In genomic region chr19:16625610-16626395, GRCm38 (mm10) we compare ENCODE assay signal across 11 mouse cellular contexts.
A peak's percentile ranks its signal among the peaks of the same experiment; 100 is the strongest.
DNase-seq lines count a peak whose midpoint lies in the region; ATAC-seq lines count a peak whose summit lies in the region.
"Had no signal": no experiment of that assay in that cellular context is flagged by ENCODE, and none has a peak within 500 bp of the region (broad histone marks: within the 10 kb centered on the region; RNA-seq: fewer than 3 reads in every experiment).

No protein-coding gene starts in this region.

- no peak overlapping the region for H3K27ac ChIP-seq in heart, embryonic 15.5 days
- H3K27ac ChIP-seq in liver, embryonic 15.5 days (replicated peaks): no peak overlapping the region
- H3K27ac ChIP-seq: limb, embryonic 15.5 days had no signal

- ATAC-seq in heart, embryonic 15.5 days (replicated peaks; ENCODE audit: insufficient number of reproducible peaks, insufficient read depth, low FRiP score, low read depth): no peak; the same call in 1 of the 2 replicates
- ATAC-seq in liver, embryonic 15.5 days (ENCODE audit: insufficient read depth): peak; percentile 87

- no peaks in the 10 kb centered on the region for H3K9me3 ChIP-seq in heart, embryonic 15.5 days (replicated peaks)
- H3K9me3 ChIP-seq in liver, embryonic 15.5 days (replicated peaks): no peaks in the 10 kb centered on the region
- H3K9me3 ChIP-seq: G1E; limb, embryonic 15.5 days had no signal

- no peaks in the 10 kb centered on the region for H3K36me3 ChIP-seq in heart, embryonic 15.5 days
- no peaks in the 10 kb centered on the region for H3K36me3 ChIP-seq in liver, embryonic 15.5 days (replicated peaks)
- H3K36me3 ChIP-seq: limb, embryonic 15.5 days had no signal

- H3K27me3 ChIP-seq in heart, embryonic 15.5 days: no peaks in the 10 kb centered on the region
- no peaks in the 10 kb centered on the region for H3K27me3 ChIP-seq in liver, embryonic 15.5 days
- H3K27me3 ChIP-seq: limb, embryonic 15.5 days had no signal

- WGBS in heart, embryonic 15.5 days: 19% methylated on average over 14 of the region's 14 CpGs
- 26% methylated on average over 14 of the region's 14 CpGs for WGBS in liver, embryonic 15.5 days (ENCODE audit: insufficient replicate concordance)

- no peak for DNase-seq in heart, adult 9 months (ENCODE audit: low spot score in 2 of 2)
- DNase-seq in 416B (ENCODE audit: low read depth): peak; percentile 10
- peak; percentile 42 for DNase-seq in embryo, embryonic 10 days (ENCODE audit: low spot score)
- no peak for DNase-seq in spleen, postnatal 14 days (ENCODE audit: low spot score in 2 of 2)
- no peak for DNase-seq in adrenal gland, adult 18-20 months (ENCODE audit: low spot score in 2 of 2)
- no peak for DNase-seq in T-cell, adult 2 months (ENCODE audit: low spot score)
- DNase-seq: cerebellum, postnatal 10 days had no signal

- peak overlapping the region; percentile 23; the same call in 1 of the 2 replicates for H3K4me2 ChIP-seq in heart, embryonic 15.5 days
- peak overlapping the region; percentile 50 for H3K4me2 ChIP-seq in liver, embryonic 15.5 days
- H3K4me2 ChIP-seq: limb, embryonic 15.5 days had no signal

- no peak overlapping the region for H3K9ac ChIP-seq in heart, embryonic 15.5 days
- no peak overlapping the region for H3K9ac ChIP-seq in liver, embryonic 15.5 days
- H3K9ac ChIP-seq: limb, embryonic 15.5 days had no signal

- no peak overlapping the region for H3K4me3 ChIP-seq in heart, embryonic 15.5 days
- H3K4me3 ChIP-seq in liver, embryonic 15.5 days (replicated peaks): no peak overlapping the region
- H3K4me3 ChIP-seq: limb, embryonic 15.5 days had no signal

- peaks cover 4% of the 10 kb centered on the region for H3K4me1 ChIP-seq in heart, embryonic 15.5 days (replicated peaks)
- H3K4me1 ChIP-seq in liver, embryonic 15.5 days (replicated peaks): peaks cover 14% of the 10 kb centered on the region
- H3K4me1 ChIP-seq: limb, embryonic 15.5 days had no signal

Comparison
In these comparisons a context has a peak if more than half of its experiments do, and no peak if none do; other contexts are left out.
1. DNase-seq: peak in 416B (single experiment) and embryo, embryonic 10 days (single experiment); none in heart, adult 9 months (0 of 2), spleen, postnatal 14 days (0 of 2), adrenal gland, adult 18-20 months (0 of 2) and T-cell, adult 2 months (single experiment).